ENCODE assay signal across 11 mouse cellular contexts in genomic region chr15:10633381-10633780, GRCm38 (mm10).
DNase-seq lines count a peak whose midpoint lies in the region; ATAC-seq lines count a peak whose summit lies in the region.
"Had no signal": no experiment of that assay in that cellular context is flagged by ENCODE, and none has a peak within 500 bp of the region (broad histone marks: within the 10 kb centered on the region; RNA-seq: fewer than 3 reads in every experiment).

No protein-coding gene starts in this region.

- ATAC-seq in kidney, embryonic 15.5 days (replicated peaks; ENCODE audit: low FRiP score), result peak; percentile 63; the same call in 1 of the 2 replicates
- ATAC-seq in limb, embryonic 15.5 days (ENCODE audit: insufficient number of reproducible peaks, low FRiP score, low TSS enrichment, low read depth), result no peak
- ATAC-seq in midbrain, embryonic 13.5 days, result no peak

- no peak overlapping the region for H3K4me2 ChIP-seq in kidney, embryonic 15.5 days
- H3K4me2 ChIP-seq in limb, embryonic 15.5 days, result no peak overlapping the region
- no peak overlapping the region for H3K4me2 ChIP-seq in midbrain, embryonic 13.5 days (replicated peaks)
- H3K4me2 ChIP-seq: lung, embryonic 15.5 days had no signal

- peak overlapping the region; percentile 90 for H3K27ac ChIP-seq in embryonic facial prominence, embryonic 10.5 days (replicated peaks)
- peak overlapping the region; percentile 89 for H3K27ac ChIP-seq in kidney, embryonic 15.5 days
- H3K27ac ChIP-seq in limb, embryonic 15.5 days, result peak overlapping the region; percentile 69; the same call in 1 of the 2 replicates
- H3K27ac ChIP-seq in midbrain, embryonic 13.5 days, result no peak overlapping the region
- H3K27ac ChIP-seq: left cerebral cortex, adult 2 months had no signal

- H3K36me3 ChIP-seq in embryonic facial prominence, embryonic 10.5 days (replicated peaks), result peaks cover 39% of the 10 kb centered on the region
- peaks cover 22% of the 10 kb centered on the region for H3K36me3 ChIP-seq in kidney, embryonic 15.5 days
- H3K36me3 ChIP-seq in limb, embryonic 15.5 days, result peaks cover 11% of the 10 kb centered on the region; the same call in 1 of the 2 replicates
- H3K36me3 ChIP-seq in midbrain, embryonic 13.5 days, result peaks cover 13% of the 10 kb centered on the region

- 50% methylated on average over 4 of the region's 4 CpGs for WGBS in embryonic facial prominence, embryonic 10.5 days
- 60% methylated on average over 4 of the region's 4 CpGs for WGBS in kidney, embryonic 15.5 days
- WGBS in limb, embryonic 15.5 days, result 65% methylated on average over 4 of the region's 4 CpGs
- whole genome bisulfite sequencing in midbrain, embryonic 13.5 days, result 95% methylated on average over 4 of the region's 4 CpGs

- H3K9me3 ChIP-seq in embryonic facial prominence, embryonic 10.5 days, result no peaks in the 10 kb centered on the region
- H3K9me3 ChIP-seq in kidney, embryonic 15.5 days (replicated peaks), result no peaks in the 10 kb centered on the region
- H3K9me3 ChIP-seq in limb, embryonic 15.5 days, result no peaks in the 10 kb centered on the region
- no peaks in the 10 kb centered on the region for H3K9me3 ChIP-seq in midbrain, embryonic 13.5 days
- H3K9me3 ChIP-seq: lung, embryonic 15.5 days had no signal

- H3K4me3 ChIP-seq in embryonic facial prominence, embryonic 10.5 days, result no peak overlapping the region
- no peak overlapping the region for H3K4me3 ChIP-seq in kidney, embryonic 15.5 days (replicated peaks)
- no peak overlapping the region for H3K4me3 ChIP-seq in limb, embryonic 15.5 days
- no peak overlapping the region for H3K4me3 ChIP-seq in midbrain, embryonic 13.5 days (replicated peaks)
- H3K4me3 ChIP-seq: left cerebral cortex, adult 2 months; lung, embryonic 15.5 days had no signal

- no peaks in the 10 kb centered on the region for H3K27me3 ChIP-seq in embryonic facial prominence, embryonic 10.5 days (replicated peaks; ENCODE audit: low read depth, poor library complexity, severe bottlenecking)
- H3K27me3 ChIP-seq in kidney, embryonic 15.5 days, result no peaks in the 10 kb centered on the region
- no peaks in the 10 kb centered on the region for H3K27me3 ChIP-seq in limb, embryonic 15.5 days
- no peaks in the 10 kb centered on the region for H3K27me3 ChIP-seq in midbrain, embryonic 13.5 days
- H3K27me3 ChIP-seq: lung, embryonic 15.5 days had no signal

- H3K9ac ChIP-seq in kidney, embryonic 15.5 days, result no peak overlapping the region
- H3K9ac ChIP-seq in limb, embryonic 15.5 days, result no peak overlapping the region
- no peak overlapping the region for H3K9ac ChIP-seq in midbrain, embryonic 13.5 days (replicated peaks)
- H3K9ac ChIP-seq: lung, embryonic 15.5 days had no signal

- peak; percentile 51 for DNase-seq in ES-CJ7 (ENCODE audit: low read depth, low spot score)
- DNase-seq in embryonic facial prominence, embryonic 10.5 days (ENCODE audit: low spot score), result no peak
- no peak for DNase-seq in gastrocnemius, postnatal 25 days
- DNase-seq in urinary bladder, postnatal 14 days (ENCODE audit: low spot score), result no peak
- no peak for DNase-seq in layer of hippocampus, postnatal 10 days (ENCODE audit: low spot score in 2 of 2)
- DNase-seq: cerebellum, postnatal 14 days had no signal

- peaks cover 77% of the 10 kb centered on the region for H3K4me1 ChIP-seq in embryonic facial prominence, embryonic 10.5 days
- peaks cover 55% of the 10 kb centered on the region for H3K4me1 ChIP-seq in kidney, embryonic 15.5 days
- H3K4me1 ChIP-seq in limb, embryonic 15.5 days, result peaks cover 59% of the 10 kb centered on the region
- H3K4me1 ChIP-seq in midbrain, embryonic 13.5 days (replicated peaks), result peaks cover 17% of the 10 kb centered on the region
